Mouse (Mus musculus) v-Abl transformed pro-B cells (cell line): ENCODE measurements around the gene Gpc1.

Experiments
- in situ Hi-C, 2 experiments: fragments of 400-800 bp; cut with MboI; formaldehyde crosslinking; loops; one replicate each; pipeline ENCODE4 v1.15.1; 2025; ENCODE audit not compliant: unreplicated experiment in 2 of 2

Gpc1 gene

DNA sequence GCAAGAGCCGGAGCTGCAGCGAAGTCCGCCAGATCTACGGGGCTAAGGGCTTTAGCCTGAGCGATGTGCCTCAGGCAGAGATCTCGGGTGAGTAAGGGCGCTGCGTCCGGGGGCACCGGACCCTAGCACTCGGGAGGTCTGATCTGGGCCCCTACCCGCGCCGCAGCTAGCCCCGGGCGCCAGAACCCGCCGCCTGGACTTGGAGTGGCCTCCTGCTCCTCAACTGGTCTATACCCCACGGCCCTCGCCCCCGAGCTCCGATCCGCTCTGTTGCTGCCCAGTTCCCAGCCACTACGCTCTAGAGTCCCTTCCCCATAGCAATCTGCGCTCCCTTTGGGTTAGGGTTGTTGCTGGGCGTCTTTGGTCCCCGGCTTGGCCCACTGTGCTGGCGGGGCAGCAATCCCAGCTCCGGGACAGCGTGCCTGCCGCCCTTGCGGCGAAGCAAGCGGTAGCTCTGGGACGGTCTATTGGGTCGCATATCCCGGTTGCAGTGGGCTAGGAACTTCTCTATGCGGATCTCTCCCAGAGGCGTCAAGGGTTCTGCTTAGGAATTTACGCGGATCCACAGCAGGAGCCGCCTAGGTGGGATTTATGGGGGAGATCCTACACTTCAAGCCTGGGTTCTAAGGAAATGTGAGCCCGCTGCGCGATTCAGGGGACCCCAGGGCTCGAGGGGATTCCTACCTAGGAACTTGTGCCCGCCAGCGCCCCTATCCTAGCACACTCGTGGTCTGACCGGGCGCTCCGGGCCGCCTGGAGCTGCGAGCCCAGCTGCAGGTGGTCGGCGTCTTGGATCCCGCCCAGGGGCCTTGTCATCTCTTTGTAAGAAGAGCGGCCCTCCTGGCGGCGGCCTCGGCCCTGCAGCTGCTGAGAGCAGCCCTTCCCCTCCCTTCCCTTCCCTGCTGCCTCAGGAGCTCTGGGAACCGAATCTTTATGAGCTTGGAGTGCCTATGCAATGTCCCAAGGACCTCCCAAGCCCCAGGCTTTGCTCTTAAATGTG is 866 bp downstream of the Gpc1 start:
- in situ Hi-C loops: loop anchor here in 1 of 2 experiments (25.0 kb wide), 1 partner anchor 220 kb away; the partner anchor contains the start of genes Olfr12 and Olfr1410

DNA sequence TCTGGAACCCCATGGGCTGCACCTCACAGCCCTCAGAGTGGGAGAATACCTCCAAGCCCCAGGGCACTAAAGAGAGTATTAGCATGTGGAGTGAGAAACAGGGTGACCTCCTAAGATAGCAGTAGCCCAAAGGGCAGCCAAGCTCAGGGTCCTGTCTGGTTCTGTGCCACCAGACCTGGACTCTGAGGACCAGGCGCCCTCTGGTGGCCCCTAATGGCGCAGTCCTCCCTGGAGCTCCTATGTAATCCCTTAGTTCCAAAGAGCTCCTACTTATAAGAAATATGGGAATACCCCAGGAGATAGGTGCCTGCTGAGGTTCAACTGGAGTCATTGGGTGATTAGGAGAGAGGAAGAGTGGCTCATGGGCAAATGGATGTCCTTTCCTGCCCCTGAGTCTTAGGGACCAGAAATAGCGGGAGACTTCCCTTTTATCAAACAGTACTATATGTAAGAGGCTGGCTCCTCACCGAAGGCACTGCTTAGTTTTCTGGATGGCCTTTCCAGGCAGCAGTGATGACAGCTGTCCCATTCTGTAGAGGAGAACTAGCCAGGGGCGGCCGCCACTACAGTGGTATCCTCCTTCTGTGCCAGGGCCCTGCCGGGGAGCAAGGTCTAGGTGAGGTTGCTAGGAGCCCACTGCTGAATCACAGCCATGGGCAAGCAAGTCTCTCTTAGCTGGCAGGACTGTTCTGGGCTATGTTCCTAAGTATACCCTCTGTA is 2.7 kb downstream of the Gpc1 start:
- in situ Hi-C loops: loop anchor here in 1 of 2 experiments (25.0 kb wide), 1 partner anchor 222 kb away; the partner anchor contains the start of genes Olfr12 and Olfr1410

DNA sequence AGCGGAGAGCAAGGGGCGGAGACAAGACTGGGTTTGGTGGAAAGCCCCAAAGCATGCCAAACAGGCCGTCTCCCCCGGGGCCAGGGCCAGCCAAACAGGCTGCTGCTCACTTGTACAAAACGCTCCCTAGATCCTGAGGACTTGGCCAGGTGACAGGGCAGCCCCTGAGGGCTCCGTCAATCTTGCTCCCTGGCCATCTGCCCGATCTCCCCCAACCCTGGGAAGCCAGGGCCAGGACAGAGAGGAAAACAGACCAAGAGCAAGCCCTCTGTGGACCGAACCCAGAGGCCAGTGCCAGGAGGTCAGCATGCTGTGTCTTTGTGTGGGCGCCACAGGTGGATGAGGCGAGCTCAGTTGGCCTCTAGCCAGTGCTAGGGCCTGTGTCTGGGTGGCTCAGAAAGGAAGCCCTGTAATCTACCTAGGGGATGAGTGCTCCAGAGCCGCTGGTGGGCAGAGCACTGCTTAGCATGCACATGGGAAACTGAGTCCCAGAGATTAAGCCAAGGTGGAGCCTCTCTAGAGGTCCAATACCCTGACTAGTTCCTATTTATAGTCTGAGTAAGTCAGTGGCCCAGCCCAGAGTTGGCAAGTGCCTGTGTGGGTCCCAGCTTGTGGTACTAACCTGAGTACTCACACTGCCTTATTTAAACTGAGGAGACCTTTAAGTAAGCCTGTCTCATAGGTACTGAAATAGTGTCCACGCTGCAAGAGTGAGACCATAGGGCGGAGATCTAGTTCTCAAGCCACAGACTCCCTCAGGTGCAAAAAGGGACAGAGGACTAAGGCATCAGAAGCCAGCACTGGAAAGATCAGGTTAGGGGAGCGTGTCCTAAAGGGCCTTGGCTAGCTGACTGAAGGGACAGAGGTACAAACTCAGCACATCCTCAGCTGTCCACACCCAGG is 6.7 kb downstream of the Gpc1 start:
- in situ Hi-C loops: loop anchor here in 1 of 2 experiments (25.0 kb wide), 1 partner anchor 226 kb away; the partner anchor contains the start of genes Olfr12 and Olfr1410

- in situ Hi-C loops: loop anchor here in 1 of 2 experiments (25.0 kb wide), 1 partner anchor 227 kb away; the partner anchor contains the start of genes Olfr12 and Olfr1410
These were observed 7.8 kb downstream of the Gpc1 start for GRCm38 (mm10) chr1:92839211-92839610.

DNA sequence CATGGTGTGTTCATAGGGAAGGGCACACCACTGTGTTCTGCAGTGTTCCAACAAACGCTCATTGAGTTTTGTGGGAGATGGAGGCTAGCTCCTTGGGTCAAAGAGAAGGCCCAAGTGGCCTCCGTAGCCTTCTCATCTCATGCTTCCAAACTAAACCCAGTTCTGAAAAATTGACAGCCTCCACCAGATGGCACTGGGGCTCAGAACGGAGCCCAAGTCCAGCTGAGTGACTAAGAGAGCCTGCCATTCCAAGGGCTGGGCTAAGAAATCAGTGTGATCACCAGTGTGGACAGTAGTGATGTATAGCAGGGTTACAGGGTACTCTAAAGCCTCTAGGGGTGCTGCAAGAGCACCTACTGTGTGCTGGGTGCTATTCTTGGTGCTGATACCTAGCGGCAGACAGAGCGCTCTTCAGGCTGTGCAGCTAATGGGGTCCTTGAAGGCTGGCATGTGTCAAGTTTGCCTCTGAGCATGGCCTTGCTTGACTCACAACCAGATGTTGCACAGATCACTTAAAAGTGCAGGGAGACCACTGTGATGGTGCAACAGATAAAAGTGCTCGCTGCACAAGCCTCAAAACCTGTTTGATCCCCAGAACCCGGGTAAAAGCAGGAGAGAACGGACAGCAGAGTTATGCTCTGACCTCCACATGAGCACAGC is 8.9 kb downstream of the Gpc1 start:
- in situ Hi-C loops: loop anchor here in 1 of 2 experiments (25.0 kb wide), 1 partner anchor 228 kb away; the partner anchor contains the start of genes Olfr12 and Olfr1410

DNA sequence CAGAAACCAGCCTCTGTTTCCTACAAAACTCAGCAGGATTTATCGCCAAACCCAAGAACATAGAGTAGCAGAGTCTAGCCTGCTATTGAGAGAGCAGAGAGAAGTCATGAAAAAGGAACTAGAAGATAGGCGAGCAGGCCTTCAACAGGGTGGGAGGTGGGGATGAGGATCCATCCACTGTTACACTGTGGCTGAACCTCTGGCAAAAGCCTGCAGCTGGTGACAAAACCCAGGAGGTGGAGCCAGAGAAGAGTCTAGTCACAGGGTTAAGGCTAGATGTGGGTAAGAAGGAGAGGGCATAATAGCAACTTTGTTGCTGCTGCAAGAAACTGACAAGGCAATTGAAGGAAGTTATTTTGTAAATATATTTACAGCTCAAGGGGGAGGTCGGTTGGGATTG is 10.0 kb downstream of the Gpc1 start:
- in situ Hi-C loops: loop anchor here in 1 of 2 experiments (25.0 kb wide), 1 partner anchor 229 kb away; the partner anchor contains the start of genes Olfr12 and Olfr1410

- in situ Hi-C loops: loop anchor here in 1 of 2 experiments (25.0 kb wide), 1 partner anchor 234 kb away; the partner anchor contains the start of genes Olfr12 and Olfr1410
These were observed 14.4 kb downstream of the Gpc1 start for GRCm38 (mm10) chr1:92845889-92846288.

- in situ Hi-C loops: loop anchor here in 1 of 2 experiments (25.0 kb wide), 1 partner anchor 236 kb away; the partner anchor contains the start of genes Olfr12 and Olfr1410
These were observed 16.7 kb downstream of the Gpc1 start for GRCm38 (mm10) chr1:92847873-92848839.

DNA sequence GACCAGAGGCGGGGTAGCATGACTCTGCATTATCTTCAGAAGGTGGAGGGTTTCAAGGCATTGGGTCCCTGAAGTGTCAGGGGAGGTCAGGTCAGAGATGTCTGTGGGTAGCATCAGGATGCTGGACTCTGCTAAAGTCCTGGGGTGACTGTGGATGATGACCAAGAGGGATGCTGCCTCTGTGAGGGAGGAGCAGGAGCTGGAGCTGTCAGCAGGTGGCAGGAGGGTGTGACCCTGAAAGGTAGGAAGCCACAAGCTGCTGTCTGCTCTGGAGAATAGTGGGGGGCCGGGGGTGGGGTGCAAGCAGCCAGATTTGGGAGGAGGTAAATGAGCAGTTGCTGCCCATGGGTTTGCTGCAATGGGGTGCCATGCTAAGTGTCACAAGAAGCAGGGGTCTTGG is 18.0 kb downstream of the Gpc1 start:
- in situ Hi-C loops: loop anchor here in 1 of 2 experiments (25.0 kb wide), 1 partner anchor 237 kb away; the partner anchor contains the start of genes Olfr12 and Olfr1410

- in situ Hi-C loops: loop anchor here in 1 of 2 experiments (25.0 kb wide), 1 partner anchor 238 kb away; the partner anchor contains the start of genes Olfr12 and Olfr1410
These were observed 18.6 kb downstream of the Gpc1 start for GRCm38 (mm10) chr1:92849938-92850574.

DNA sequence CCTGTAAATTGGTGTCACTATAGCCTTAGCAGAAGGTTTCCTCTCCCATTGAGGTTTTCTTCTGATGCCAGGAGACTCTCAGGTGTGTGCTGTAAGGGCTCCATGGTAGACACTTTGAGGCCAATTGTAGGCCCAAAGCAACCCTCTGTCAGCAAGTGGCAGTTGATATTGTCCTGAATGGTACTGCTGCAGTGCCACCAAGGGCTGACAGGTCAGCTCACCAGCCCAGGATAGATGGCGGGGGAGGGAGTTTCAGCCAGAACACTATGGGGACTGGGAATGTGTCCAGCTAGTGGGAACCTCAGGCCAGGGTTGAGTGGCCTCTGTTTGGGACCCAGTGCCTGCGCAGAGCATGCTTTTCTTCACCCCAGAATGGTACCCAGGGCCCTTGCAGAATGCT is 21.0 kb downstream of the Gpc1 start:
- in situ Hi-C loops: no loop called here

DNA sequence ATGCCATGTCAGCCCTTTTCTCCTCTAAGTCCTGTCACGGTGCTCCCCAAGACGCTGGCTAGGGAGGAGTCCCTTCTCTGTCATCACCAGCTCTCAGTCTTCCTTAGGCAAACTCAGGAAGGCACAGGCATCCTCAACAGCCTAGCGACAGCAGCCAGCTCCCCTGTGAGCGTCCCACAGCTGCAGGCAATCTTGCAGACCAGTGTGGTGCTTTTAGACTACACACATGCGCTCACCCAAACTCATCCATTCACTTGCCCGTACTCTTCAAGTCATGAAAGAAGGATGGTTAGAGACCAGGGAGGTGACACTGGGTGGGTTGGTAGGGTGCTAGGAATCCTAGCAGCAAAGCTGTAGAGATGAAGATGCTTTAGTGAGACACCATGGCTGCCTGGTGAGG is 30.1 kb downstream of the Gpc1 start:
- in situ Hi-C loops: no loop called here

DNA sequence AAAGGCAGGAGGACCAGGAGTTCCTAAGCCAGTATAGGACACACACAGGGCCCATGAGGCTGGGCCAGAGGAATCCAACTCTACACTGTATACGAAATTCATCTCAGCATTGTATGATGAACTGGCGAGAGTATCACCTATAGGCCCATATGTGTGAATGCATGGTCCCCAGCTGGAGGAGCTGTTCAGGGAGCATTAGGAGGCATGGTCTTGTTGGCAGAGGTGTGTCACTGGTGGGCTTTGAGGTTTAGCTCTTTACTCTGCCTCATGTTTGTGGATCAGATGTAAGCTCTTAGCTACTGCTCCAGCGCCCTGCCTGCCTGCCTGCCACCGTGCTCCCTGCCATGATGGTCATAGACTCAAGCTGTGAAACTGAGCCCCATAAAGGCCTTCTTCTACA is 31.8 kb downstream of the Gpc1 start:
- in situ Hi-C loops: no loop called here

DNA sequence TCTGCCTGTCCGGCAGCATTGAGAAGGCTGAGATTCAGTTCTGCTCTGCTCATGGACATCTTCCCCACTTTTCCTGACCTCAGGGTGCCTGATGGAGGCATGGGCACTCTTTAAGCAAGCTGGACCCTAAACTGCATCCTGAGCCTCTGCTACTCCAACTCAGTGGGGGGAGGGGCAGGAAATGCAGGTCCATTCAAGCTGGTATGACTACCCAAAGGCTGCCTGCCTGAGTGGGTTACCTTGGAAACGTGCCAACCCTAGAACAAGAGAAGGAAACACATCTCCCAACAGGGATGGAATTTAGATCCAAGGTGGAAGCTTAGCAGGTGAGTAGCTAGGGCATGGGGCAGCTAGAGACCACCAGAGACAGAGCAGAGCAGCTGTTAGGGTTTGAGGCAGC is 34.7 kb downstream of the Gpc1 start:
- in situ Hi-C loops: no loop called here

DNA sequence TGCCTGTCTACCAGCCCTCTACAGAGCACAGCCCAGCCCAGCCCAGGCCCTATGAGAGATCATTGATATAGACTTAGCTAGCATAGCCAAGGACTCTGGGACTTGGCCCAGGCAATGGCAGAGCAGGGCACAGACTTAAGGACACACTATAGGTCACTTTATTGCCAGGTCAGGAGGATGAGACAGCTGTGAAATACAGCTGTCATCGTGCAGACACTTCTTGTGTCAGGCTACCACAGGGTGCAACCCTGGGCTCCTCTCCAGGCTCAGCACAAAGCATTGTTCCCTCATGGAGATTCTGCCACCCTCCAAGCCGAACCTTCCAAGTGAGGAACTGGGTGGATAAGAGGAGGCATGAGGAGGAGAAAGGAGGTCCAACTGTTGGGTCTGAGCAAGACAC is 38.5 kb downstream of the Gpc1 start:
- in situ Hi-C loops: no loop called here

GRCm38 (mm10) chr1:92872666-92873065 is 41.2 kb downstream of the Gpc1 start:
- in situ Hi-C loops: no loop called here

DNA sequence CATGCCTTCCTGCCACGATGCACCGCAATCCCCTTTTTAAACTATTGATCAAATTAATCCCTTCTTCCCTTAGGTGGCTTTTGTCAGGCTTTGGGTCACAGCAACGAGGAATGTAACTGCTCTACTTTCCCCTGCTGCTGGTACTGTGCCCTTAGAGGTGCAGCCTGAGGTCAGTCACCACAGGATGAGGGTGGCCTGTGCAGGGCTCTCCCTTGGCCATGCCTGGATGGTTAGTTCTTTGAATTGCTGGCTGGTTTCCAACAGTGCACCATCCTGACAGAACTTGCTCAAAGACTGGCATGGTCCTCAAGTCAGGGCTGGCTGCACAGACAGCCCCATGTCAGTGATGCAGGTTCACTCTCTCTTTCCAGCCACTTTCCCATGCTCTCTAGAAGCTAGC is 42.6 kb downstream of the Gpc1 start:
- in situ Hi-C loops: no loop called here
